Mouse (Mus musculus): ENCODE results near the gene Tmem120a.

- TF ChIP-seq POLR2A (IDR thresholded peaks at IDR 0.05; ENCODE audit: borderline replicate concordance, low read depth, low read length): no peak
- no peak for TF ChIP-seq CTCF (IDR thresholded peaks at IDR 0.05; ENCODE audit: low read depth, low read length)
Observed at GRCm38 (mm10) chr5:135724536-135725322, 19.5 kb downstream of the Tmem120a start.
